Mouse (Mus musculus) kidney, postnatal 14 days (tissue): ENCODE results near the gene Cdk5rap3.

Experiments used
- DNase-seq: peaks from one replicate; pipeline ENCODE4 v3.0.0; 2022; ENCODE audit warnings: mixed read lengths

Cdk5rap3 gene

DNA sequence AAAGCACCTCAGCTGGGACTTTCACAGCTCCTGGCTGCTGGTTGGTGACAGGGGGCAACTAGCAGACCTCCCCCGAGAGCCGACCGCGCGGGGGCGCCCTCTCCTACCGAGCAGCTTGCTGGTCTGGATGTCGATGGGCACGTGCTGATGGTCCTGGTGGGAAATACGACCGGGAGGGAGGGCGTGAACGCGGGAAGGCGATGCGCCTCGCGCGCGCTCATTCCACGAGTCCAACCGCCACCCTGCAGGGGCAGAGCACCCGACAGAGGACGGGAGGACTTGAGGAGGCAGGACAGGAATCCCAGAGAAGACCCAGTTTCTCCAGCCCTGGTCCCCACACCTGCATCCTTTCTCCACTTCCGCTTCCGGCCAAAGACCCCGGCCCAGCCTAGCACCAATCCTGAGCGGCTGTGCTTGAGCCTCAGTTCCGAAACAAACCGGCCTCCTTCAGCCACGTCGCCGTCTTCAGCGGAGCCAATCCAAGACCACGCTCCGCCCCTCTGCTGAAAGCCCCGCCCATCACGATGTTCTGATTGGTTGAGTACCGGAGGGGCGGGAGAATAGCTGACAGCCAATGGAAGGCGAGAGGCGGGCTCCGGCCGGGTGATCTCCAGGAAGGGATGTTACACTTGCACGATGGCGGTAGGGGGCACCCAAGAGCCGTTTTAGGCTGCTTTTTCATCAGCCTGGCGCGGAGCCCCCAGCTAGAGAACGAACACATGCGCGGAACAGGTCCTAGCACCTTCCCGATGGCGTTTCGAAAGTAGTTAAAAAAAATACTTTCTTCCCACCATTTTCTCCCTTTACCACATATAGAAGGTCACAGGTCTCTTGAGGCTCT is at the start of gene Cdk5rap3:
Gene Cdk5rap3 (minus strand): TSS at position 453 of the 841 bp plus-strand sequence.
- DNase-seq, result peak; percentile 99

DNA sequence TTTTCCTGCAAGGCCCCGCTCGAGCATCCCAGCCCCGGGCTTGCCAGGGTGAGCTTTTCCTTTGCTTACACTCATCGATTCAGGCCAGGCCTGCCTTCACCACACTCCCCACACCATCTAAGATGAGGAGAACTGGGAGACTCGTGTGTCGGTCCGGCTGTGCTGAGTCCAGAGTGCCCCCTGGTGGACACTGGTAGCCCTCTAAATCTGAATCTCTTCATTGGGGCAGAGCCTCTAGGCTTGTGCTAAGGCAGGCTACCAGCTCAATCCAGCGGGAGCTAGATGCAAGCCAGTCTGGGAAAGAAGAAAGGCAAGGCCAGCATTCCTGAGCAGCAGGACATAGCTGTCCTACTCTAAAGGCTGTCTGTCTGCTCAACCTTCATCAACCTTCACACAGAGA is 47.3 kb upstream of the Cdk5rap3 start:
- DNase-seq, result peak; percentile 95

- no peak for DNase-seq
Measured at GRCm38 (mm10) chr11:96957061-96957805, 40.9 kb upstream of the Cdk5rap3 start.

DNA sequence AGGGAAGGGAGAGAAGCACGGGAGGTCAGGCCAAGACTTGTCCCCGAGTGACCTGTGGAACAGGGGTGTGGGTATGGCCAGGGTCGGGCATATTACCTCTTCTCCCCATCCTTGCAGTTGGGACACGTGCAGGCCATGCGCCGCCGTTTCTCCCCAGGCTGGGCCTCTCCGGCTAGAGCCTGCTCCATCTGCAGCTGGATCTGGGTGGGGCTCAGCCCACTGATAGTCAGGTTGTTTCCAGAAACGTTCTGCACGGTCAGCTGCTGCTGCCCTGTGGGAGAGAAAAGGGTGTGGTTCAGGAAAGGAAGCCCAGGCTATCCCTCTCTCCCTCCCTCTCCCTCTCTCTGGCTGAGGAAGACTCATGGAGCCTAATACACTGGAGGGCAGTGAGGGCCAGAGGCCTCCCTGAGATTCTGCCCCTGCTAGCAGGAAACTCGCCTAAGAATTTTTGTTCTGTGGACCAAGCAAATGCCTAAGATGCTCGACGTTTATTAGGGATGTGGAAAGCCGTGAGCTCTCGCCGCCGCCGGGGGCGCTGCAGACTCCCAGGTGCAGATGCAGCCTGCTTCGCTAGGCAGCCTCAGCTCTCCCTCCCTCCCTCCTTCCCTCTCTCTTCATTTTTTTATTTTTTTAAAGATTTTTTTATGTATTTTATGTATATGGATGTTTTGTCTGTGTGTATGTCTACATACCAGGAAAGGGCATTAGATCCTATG is 39.9 kb upstream of the Cdk5rap3 start:
- DNase-seq, result no peak

- DNase-seq, result no peak
Measured at GRCm38 (mm10) chr11:96955094-96955493, 38.8 kb upstream of the Cdk5rap3 start.

DNA sequence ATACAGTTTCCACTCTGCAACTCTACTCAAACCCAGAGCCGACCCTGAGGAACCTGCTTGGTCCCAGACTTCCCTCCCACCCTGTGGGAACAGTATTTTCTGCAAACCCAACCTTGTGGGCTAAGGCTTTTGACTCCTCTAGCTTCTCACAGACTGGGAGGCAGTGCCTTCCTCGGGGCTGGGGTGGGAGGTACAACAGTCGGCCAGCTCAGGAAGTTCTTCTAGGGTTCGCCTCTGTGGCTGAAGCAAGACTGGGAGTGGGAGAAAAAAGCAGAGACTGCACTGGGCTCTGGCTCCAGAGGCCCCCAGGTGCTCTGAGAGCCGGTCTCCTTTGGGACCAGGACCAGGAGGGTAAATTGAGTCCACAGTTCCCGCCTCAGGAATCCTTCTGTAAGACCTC is 36.6 kb upstream of the Cdk5rap3 start:
- no peak for DNase-seq

DNA sequence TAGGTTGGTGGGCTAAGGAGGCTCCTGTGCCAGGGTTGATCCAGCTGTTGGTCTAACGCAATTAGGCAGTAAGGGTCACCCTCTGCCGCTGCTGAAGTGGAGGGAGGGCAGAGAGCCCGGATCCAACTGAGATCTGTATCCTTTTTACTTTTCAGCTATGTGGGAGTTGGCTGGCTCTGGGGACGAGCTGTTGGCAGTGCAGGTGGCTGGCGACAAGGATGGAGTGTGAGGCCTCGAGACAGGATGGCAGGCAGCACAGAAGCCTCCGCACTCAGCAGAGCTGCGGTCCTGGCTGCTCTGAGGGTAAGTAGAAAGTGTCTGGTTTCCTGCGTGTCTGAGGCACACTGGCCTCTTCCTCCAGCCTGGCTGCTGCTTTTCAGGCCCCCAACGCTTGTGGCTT is 36.1 kb upstream of the Cdk5rap3 start:
- no peak for DNase-seq

GRCm38 (mm10) chr11:96950767-96951166 is 34.5 kb upstream of the Cdk5rap3 start:
- no peak for DNase-seq

GRCm38 (mm10) chr11:96947849-96948248 is 31.6 kb upstream of the Cdk5rap3 start:
- DNase-seq, result no peak

- no peak for DNase-seq
Measured at GRCm38 (mm10) chr11:96946498-96946897, 30.2 kb upstream of the Cdk5rap3 start.

DNA sequence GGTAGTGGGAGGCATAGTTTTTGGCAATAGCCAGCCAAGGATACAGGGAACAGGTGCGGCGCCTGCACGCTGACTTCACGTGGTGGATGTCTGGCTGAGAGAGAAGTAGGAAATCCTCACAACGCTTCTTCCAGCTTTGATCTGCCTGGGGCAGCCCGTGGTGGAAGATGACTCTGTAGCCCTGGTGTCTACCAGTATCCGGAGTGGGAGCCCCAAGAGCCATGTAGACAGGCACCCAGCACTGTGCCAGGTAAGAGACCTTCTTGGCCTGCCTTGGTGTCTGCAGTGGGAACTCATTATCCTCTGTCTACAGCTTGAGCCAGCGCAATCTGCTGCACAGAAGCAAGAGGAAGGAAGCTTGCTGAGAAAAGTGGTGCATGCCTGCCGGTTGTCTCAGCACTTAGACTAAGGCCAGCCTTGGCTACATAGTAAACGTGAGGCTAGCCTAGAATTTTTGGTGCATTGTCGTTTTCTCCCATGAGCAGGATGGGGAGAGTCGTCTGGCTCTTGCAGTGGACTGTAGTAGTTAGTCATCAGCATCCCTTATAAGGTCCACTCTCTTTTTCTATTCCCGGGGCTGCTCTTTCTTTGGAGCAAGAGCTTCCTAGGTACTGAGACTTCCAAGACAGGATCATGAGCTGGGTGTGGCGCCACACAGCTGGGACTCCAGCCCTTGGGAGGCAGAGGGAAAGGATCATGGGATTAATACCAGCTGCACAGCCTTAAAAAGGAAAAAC is 28.7 kb upstream of the Cdk5rap3 start:
- DNase-seq, result no peak

GRCm38 (mm10) chr11:96943746-96944304 is 27.5 kb upstream of the Cdk5rap3 start, which contains the start of gene Pnpo:
Gene Pnpo (minus strand): TSS chr11:96943986.
- DNase-seq, result peak; percentile 96

GRCm38 (mm10) chr11:96941989-96942590 is 25.8 kb upstream of the Cdk5rap3 start:
- no peak for DNase-seq

GRCm38 (mm10) chr11:96940578-96941465 is 24.5 kb upstream of the Cdk5rap3 start:
- no peak for DNase-seq

DNA sequence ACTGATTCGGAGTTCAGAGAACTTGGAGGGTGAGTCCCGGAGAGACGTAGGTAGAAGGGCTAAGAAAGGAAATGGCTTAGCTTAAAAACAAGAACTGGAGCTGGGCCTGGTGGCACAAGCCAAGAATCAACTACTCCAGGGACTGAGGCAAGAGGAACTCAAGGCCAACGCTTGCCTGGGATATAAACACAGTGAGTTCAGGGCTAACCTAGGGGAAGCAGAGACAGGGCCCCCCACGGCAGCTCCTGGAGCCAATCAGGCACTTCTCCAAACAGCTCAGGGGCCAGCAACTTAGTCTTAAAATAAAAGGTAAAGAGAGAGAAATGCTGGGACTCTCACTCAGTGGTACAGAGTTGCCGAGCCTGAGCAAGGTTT is 22.1 kb upstream of the Cdk5rap3 start:
- DNase-seq, result no peak

DNA sequence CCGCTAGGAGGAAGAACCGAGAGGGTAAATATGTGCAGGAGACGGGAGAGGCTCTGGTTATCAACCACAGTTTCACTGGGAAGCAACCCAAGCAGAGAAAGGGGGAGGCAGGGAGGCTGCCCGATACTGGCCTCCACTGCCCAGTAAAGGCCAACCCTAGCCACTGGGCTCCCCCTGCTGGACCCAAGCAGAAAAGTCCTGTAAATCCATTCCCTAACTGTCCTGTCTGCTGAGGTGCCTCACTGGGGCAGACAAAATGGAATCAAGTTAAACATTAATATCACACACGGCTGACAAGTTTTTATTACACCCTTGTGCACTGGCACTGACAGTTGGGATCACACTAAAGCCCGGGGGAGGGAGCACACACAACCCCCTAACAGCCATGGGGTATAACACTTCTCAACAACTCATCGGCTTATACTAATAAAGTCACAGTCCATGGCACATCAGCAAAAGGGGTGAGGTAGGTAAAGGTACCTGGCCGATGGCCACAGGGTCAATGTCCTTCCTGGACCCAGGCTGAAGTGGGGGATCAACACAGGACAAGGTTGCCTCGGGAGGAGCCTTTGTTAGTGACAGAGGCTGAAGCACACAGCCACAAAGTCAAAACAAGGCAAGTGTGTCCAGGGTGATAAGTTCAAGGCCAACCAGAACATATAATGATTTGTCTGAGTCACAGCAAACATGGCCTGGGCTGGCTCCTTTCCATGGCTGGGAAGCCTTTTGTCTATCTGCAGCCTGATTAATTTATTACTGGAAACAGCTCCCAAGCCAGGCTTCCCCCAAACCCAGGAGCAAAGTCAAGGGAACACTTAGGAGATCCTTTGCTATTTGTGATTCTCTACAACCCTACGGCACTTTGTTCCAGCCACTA is 21.5 kb upstream of the Cdk5rap3 start:
- peak; percentile 90 for DNase-seq

GRCm38 (mm10) chr11:96935872-96936650 is 19.8 kb upstream of the Cdk5rap3 start:
- no peak for DNase-seq

GRCm38 (mm10) chr11:96934921-96935356 is 18.6 kb upstream of the Cdk5rap3 start:
- peak; percentile 89 for DNase-seq
